Mouse (Mus musculus): Measurements from ENCODE around the gene Cela3b.
"Not testable (repeated sequence)": the region's sequence is repeated elsewhere in the genome, so short reads cannot be mapped to it uniquely, and the experiment has no call there.

Cela3b gene

GRCm38 (mm10) chr4:137461981-137462690, 31.8 kb upstream of the Cela3b start:
- DNase-seq (ENCODE audit: low spot score in 2 of 2) = no peak

- no peak for DNase-seq (ENCODE audit: low spot score in 2 of 2)
Measured at GRCm38 (mm10) chr4:137461217-137461616, 30.9 kb upstream of the Cela3b start.

DNA sequence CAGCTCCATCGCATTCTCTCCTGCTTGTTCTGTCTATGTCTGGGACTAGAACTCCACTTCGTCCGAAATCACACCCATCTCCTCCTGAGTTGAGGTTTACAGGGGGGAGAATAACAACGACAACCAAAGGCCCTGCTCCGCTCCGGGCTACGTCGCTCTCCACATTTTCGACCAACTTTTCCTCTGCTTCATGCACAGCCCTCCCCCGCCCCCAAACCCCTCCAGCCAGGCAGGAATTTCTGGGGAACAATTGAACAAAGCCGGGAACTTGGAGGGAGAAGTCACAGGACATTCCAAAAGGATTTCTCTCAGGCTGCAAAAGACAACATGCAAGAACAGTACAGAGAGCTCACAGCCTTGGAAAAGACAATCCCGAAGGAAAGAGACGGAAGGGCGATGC, 30.3 kb upstream of the Cela3b start:
- DNase-seq (ENCODE audit: low spot score in 2 of 2) = no peak

- DNase-seq (ENCODE audit: low spot score in 2 of 2) = no peak
Measured at GRCm38 (mm10) chr4:137458861-137459260, 28.5 kb upstream of the Cela3b start.

DNA sequence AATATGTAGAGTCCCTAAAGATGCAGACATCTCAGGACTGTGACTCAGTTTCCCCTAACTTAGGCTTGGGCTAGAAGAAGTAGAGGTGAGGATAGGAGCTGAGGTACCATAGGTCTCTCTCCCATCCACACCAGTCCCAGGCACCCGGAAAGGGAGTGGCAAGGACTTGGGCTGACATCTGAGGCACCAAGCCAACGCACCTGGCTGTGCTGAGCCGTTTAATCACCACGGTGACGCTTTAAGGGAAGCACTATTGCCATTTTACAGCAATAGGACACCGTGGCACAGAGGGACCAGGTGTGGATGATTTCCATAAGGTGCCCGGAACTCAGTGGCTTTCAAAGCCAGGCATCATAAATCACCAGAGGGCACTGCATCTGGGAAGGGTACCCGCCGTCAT, 28.0 kb upstream of the Cela3b start:
- no peak for DNase-seq (ENCODE audit: low spot score in 2 of 2)

DNA sequence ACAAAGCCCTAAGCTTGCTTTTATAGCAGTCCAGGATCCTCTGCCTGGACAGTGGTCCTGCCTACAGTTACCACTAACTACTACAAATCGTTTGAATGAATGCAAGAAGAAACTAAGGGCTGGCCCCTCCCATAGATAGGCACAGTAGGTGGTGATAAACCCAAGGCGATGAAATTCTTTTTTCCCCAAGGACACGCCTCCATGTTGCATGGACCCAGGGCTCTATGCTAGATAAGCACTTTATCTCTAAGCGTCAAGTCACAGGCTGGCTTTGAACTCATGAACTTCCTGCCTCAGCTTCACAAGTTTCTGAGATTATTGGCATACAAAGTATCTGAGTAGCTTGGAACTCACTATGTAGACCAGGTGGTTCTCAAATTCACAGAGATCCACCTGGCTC, 27.0 kb upstream of the Cela3b start:
- DNase-seq (ENCODE audit: low spot score in 2 of 2) = no peak

GRCm38 (mm10) chr4:137456581-137456980, 26.2 kb upstream of the Cela3b start:
- no peak for DNase-seq (ENCODE audit: low spot score in 2 of 2)

GRCm38 (mm10) chr4:137454582-137454981, 24.2 kb upstream of the Cela3b start:
- DNase-seq (ENCODE audit: low spot score in 2 of 2) = no peak

DNA sequence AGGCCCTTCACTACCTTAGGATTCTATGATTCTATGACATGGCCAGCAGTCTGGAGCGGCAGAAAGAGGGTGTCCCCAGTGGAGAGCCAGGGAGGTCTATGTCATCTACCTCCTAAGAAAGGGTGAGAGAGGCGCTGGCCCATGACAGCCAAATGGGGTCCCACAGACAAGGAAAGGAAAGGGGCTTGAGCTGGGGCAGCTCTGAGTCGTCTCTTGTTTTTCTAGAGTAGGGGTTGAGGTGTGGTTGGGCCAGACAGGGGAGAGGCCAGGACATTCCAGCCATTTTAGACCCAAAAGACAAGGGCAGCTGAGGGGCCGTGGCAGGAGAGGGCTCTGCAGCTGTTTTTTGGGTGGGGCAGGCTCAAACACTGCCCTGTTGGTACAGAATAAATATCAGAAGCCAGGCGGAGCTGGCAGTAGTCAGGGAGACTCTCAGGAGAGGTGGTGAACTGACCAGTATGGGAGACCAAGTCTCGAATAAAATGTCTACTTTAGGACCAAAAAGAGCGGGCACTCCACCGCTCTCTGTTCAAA, 23.0 kb upstream of the Cela3b start, which contains the start of gene 1700013G24Rik:
1700013G24Rik (plus strand) TSS at position 51 of the 534 bp plus-strand sequence.
- DNase-seq (ENCODE audit: low spot score in 2 of 2) = no peak

DNA sequence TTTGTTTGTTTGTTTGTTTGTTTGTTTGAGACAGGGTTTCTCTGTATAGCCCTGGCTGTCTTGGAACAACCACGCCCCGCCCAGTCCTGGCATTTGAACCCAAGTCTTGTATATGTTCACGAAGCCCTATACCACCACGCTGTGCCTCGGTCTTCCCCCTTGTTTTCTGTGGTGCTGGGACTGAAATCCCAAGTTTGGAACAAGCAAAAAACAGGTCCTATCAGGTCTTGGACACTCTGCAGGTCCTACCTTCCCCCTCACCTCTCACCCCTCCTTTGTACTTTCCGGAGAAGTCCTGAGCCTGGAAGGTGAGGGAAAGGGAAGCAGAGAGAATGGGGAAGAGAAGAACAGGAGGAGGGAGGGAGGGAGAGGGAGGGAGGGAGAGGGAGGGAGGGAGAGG, 21.9 kb upstream of the Cela3b start:
- DNase-seq (ENCODE audit: low spot score in 2 of 2) = no peak

- no peak for DNase-seq (ENCODE audit: low spot score in 2 of 2)
Measured at GRCm38 (mm10) chr4:137449715-137450114, 19.4 kb upstream of the Cela3b start.

DNA sequence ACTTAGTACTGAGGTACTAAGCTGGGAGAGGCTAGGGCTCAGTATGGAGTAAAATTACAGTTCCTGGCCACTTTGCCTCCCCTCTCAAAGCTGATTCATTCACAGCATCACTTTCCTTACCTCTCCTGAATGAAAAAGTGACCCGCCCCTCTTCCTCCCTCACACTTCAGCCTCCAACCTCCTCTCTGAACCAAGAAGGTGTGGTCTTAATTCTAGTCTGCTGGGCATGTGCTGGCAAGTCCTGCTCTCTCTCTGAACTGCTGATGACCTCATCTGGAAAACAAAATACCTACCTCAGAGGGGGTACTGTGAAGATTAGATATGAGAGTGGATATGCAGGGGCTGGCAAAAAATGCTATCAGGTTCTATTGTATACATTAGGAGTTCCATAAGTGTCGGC, 18.8 kb upstream of the Cela3b start:
- no peak for DNase-seq (ENCODE audit: low spot score in 2 of 2)

GRCm38 (mm10) chr4:137448641-137449040, 18.3 kb upstream of the Cela3b start:
- DNase-seq (ENCODE audit: low spot score in 2 of 2) = no peak

GRCm38 (mm10) chr4:137448197-137448596, 17.9 kb upstream of the Cela3b start:
- no peak for DNase-seq (ENCODE audit: low spot score in 2 of 2)

DNA sequence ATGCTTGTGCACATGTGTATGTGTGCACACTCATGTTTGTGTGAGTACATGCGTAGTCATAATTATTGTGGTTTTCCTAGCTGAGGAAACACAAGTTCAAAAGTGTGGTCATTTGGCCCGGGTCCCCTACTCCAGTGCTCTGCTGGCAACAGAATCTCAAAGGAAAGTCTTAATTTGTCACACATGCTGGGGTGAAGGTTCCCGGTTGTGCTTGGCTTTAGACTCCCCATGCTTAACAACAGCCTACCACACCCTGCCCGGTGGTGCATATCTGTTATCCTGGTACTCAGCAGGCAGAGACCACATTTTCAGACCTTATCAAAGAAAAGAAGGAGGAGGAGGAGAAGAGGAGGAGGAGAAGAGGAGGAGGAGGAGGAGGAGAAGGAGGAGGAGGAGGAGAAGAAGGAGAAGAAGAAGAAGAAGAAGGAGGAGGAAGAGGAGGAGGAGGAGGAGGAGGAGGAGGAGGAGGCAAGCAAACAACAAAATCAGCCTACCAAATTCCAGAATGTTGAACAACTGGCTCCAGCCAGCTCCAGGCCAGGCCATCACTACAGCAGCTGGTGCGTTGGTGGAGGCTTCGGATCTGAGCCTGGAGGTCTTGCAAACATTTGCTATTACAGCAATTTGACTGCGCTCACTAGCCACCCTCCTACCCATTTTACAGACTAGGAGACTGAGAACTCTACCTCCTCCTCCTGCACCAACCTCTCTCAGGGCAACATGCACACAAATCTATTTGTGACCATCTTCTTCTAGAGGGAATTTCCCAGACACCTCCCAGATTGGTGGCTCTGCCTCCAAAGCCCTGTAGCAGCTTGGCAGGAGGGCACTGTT, 17.2 kb upstream of the Cela3b start:
- no peak for DNase-seq (ENCODE audit: low spot score in 2 of 2)

- no peak for DNase-seq (ENCODE audit: low spot score in 2 of 2)
Measured at GRCm38 (mm10) chr4:137445881-137446280, 15.5 kb upstream of the Cela3b start.

DNA sequence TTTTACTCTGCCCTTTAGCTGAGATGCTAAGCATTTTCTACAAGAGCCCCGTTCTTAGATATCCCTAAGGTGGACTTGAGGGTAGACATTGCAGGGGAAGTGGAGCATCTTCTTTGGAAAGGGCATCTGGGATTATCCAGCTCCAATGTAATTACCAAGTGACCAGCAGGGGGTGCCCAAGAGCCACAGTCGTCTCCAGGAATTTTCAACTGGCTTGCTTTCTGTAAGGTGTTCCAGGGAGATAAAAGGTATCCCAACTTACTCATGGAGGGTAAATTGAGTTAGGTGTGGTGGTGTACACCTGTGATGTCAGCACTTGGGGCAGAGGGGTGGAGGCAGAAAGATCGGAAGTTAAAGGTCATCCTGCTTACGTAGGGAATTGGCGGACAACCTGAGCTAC, 13.3 kb upstream of the Cela3b start:
- peak; percentile 18 to 32 for DNase-seq (ENCODE audit: low spot score in 2 of 2)

DNA sequence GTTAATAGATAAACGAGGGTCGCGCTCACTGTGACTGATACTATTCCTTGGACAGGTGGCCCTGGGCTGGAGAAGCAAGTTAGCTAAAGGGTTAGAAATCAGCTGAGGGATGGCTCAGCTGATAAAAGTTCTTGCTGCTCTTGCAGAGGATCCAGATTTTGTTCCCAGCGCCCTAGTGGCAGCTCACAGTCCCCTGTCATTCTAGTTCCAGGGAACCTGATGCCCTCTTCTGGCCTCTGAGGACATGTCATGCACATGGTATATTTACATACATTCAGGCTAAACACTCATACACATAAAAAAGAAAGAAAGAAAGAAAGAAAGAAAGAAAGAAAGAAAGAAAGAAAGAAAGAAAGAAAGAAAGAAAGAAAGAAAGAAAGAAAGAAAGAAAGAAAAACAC, 11.0 kb upstream of the Cela3b start:
- no peak for DNase-seq (ENCODE audit: low spot score in 2 of 2)

- DNase-seq (ENCODE audit: low spot score in 2 of 2) = no peak
Measured at GRCm38 (mm10) chr4:137438842-137439241, 8.5 kb upstream of the Cela3b start.

- no peak for DNase-seq (ENCODE audit: low spot score in 2 of 2)
Measured at GRCm38 (mm10) chr4:137436979-137437669, 6.8 kb upstream of the Cela3b start.

DNA sequence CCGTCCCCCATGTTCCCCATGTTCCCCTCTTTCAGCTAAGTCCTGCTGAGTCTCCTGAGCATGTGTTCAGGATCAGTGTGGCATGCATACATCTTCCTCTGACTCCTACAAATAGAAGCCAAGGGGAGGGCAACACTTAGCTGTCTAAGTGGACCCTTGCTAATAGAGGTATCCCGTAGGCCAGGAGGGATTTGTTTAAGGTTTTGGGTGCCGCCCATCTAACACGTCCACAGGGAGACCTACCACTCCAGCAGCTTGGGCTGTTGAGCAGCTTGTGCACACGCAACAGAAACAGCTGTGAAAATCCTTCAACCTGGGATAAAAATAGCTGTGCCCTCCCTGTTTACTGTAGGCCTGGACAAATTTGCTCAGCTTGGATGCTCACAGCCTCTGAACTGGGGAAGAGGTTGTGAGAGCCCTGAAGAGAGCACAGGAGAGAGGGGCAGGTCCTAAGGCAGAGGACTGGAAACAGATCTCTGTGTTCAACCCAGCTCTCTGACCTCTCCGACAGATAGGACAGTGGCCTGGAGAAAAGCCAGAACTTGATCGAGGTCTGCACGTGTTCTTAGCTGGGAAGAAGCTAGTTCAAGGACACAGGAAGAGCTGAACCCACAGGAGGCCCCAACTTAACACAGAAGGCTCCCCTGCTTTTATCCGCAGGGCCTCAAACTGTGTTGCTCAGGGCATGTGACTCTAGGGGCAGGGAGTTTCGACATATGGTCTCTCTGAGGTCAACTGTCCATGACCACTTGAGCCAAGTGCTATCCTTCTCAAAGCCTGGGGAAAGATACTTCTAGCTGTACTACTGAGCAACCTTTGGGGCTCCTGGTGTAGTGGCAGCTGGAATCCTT, 2.6 kb upstream of the Cela3b start:
- not testable (repeated sequence) for DNase-seq (ENCODE audit: low spot score in 2 of 2)

Measured in right cerebral cortex, postnatal 36 days (tissue).